Mouse (Mus musculus): ENCODE measurements around the gene Cmbl. TPM values are rescaled to one million over a fixed set of nuclear protein-coding genes. Genes with fewer than 3 reads are reported as not detected.

The Cmbl gene
- polyA plus RNA-seq, 1 experiment from 2014 or later: 1.3 TPM

DNA sequence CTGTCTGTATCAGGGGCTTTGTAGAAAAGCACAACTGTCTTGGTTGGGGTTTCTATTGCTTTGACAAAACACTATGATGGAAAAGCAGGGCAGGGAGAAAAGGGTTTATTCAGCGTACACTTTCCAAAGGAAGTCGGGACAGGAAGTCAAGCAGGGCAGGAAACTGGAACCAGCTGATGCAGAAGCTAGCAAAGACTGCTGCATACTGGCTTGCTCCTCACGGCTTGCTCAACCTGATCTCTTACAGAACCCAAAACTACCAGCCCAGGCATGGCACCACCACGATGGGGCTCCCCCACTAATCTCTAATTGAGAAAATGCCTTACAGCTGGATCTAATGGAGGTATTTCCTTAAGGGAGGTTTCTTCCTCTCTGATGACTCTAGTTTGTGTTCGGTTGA, 17.8 kb upstream of the Cmbl start:
- Histone ChIP-seq H3K9me3 (ENCODE audit: control insufficient read depth, low read length) (no peaks in the 10 kb centered on the region), H3K27me3 (ENCODE audit: control insufficient read depth, insufficient read depth, low read length) (no peaks in the 10 kb centered on the region), H3K27ac (ENCODE audit: low read depth, low read length) (no peak overlapping the region), H3K4me2 (replicated peaks; ENCODE audit: low read depth, low read length) (no peak overlapping the region), H3K4me3 (ENCODE audit: low read depth, low read length) (no peak overlapping the region), H3K9ac (ENCODE audit: low read depth, low read length) (no peak overlapping the region), H3K4me1 (replicated peaks; ENCODE audit: control insufficient read depth, insufficient read depth, low read length) (0 out of 2 replicates have a peak, but pooled peaks cover under 1% of the 10 kb centered on the region), H3K36me3 (ENCODE audit: control insufficient read depth, insufficient read depth, low read length) (no peaks in the 10 kb centered on the region)
- DNase-seq (ENCODE audit: low spot score) (no peak), ATAC-seq (ENCODE audit: low FRiP score) (no peak)
- 71% methylated on average over 5 of the region's 5 CpGs for WGBS

- WGBS: 91% methylated on average over 4 of the region's 4 CpGs
- Histone ChIP-seq H3K27ac (ENCODE audit: low read depth, low read length) (no peak overlapping the region), H3K9me3 (ENCODE audit: control insufficient read depth, low read length) (no peaks in the 10 kb centered on the region), H3K4me2 (replicated peaks; ENCODE audit: low read depth, low read length) (no peak overlapping the region), H3K27me3 (ENCODE audit: control insufficient read depth, insufficient read depth, low read length) (no peaks in the 10 kb centered on the region), H3K36me3 (ENCODE audit: control insufficient read depth, insufficient read depth, low read length) (no peaks in the 10 kb centered on the region), H3K9ac (ENCODE audit: low read depth, low read length) (no peak overlapping the region), H3K4me1 (replicated peaks; ENCODE audit: control insufficient read depth, insufficient read depth, low read length) (no peaks in the 10 kb centered on the region), H3K4me3 (ENCODE audit: low read depth, low read length) (no peak overlapping the region)
- DNase-seq (ENCODE audit: low spot score) (no peak), ATAC-seq (ENCODE audit: low FRiP score) (no peak)
Measured at GRCm38 (mm10) chr15:31550381-31550780, 14.8 kb upstream of the Cmbl start.

DNA sequence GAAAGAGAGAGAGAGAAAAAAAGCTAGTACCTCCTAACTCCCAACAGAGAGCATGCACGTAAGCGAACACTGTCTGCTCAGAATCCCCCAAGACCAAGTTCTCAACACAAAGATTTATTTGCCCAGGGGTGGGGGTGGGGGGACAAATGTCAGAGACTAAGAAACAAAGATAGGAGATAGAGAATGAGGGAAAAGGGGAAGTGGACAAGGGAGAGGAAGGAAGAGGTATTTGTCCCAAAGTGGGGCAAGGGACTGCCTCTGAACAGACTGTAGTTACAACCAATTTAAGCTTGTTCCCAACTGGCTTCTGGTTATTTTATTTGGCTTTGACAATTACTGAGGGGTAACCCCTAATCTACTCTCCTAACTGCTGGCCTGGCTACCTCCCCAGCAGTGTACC, 10.3 kb upstream of the Cmbl start:
- whole genome bisulfite sequencing: 92% methylated on average over 2 of the region's 2 CpGs
- no peaks in the 10 kb centered on the region for H3K36me3 ChIP-seq (ENCODE audit: control insufficient read depth, insufficient read depth, low read length)
- no peak for DNase-seq (ENCODE audit: low spot score)

GRCm38 (mm10) chr15:31561390-31561789, 3.8 kb upstream of the Cmbl start:
- no peaks in the 10 kb centered on the region for H3K9me3 ChIP-seq (ENCODE audit: control insufficient read depth, low read length)
- H3K4me1 ChIP-seq (replicated peaks; ENCODE audit: control insufficient read depth, insufficient read depth, low read length): no peaks in the 10 kb centered on the region
- DNase-seq (ENCODE audit: low spot score) (no peak), ATAC-seq (ENCODE audit: low FRiP score) (no peak)
- no peak overlapping the region for H3K9ac ChIP-seq (ENCODE audit: low read depth, low read length)
- H3K27ac ChIP-seq (ENCODE audit: low read depth, low read length): no peak overlapping the region
- no peak overlapping the region for H3K4me2 ChIP-seq (replicated peaks; ENCODE audit: low read depth, low read length)
- H3K27me3 ChIP-seq (ENCODE audit: control insufficient read depth, insufficient read depth, low read length): no peaks in the 10 kb centered on the region
- 66% methylated on average over 6 of the region's 6 CpGs for WGBS
- H3K36me3 ChIP-seq (ENCODE audit: control insufficient read depth, insufficient read depth, low read length): no peaks in the 10 kb centered on the region
- no peak overlapping the region for H3K4me3 ChIP-seq (ENCODE audit: low read depth, low read length)

More for the DNA sequence above, 10.3 kb upstream of the Cmbl start:
- ATAC-seq (ENCODE audit: low FRiP score): no peak
- Histone ChIP-seq H3K27me3 (ENCODE audit: control insufficient read depth, insufficient read depth, low read length) (no peaks in the 10 kb centered on the region), H3K4me3 (ENCODE audit: low read depth, low read length) (no peak overlapping the region), H3K9ac (ENCODE audit: low read depth, low read length) (no peak overlapping the region), H3K4me1 (replicated peaks; ENCODE audit: control insufficient read depth, insufficient read depth, low read length) (no peaks in the 10 kb centered on the region), H3K9me3 (ENCODE audit: control insufficient read depth, low read length) (no peaks in the 10 kb centered on the region), H3K27ac (ENCODE audit: low read depth, low read length) (no peak overlapping the region), H3K4me2 (replicated peaks; ENCODE audit: low read depth, low read length) (no peak overlapping the region)

DNA sequence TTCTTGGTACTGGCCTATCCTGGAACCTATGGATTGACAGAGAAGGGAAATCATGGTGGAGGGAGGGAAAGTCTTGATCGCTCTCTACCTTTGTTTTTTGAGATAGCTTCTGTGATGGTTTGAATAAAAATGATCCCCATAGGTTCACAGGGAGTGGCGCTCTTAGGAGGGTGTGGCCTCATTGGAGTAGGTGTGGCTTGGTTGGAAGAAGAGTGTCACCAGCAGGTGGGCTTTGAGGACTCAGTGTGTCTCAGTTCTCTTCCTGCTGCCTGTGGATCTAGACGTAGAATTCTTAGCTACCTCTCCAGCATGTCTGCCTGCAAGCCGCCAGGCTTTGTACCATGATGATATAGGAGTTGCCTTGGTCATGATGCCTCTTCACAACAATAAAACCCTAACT, 3.2 kb upstream of the Cmbl start:
- no peaks in the 10 kb centered on the region for H3K27me3 ChIP-seq (ENCODE audit: control insufficient read depth, insufficient read depth, low read length)
- DNase-seq (ENCODE audit: low spot score): no peak
- H3K4me2 ChIP-seq (replicated peaks; ENCODE audit: low read depth, low read length): no peak overlapping the region
- 93% methylated on average over 4 of the region's 4 CpGs for WGBS
- no peak overlapping the region for H3K9ac ChIP-seq (ENCODE audit: low read depth, low read length)
- H3K4me1 ChIP-seq (replicated peaks; ENCODE audit: control insufficient read depth, insufficient read depth, low read length): no peaks in the 10 kb centered on the region
- H3K4me3 ChIP-seq (ENCODE audit: low read depth, low read length): no peak overlapping the region
- no peaks in the 10 kb centered on the region for H3K9me3 ChIP-seq (ENCODE audit: control insufficient read depth, low read length)
- H3K36me3 ChIP-seq (ENCODE audit: control insufficient read depth, insufficient read depth, low read length): no peaks in the 10 kb centered on the region
- no peak for ATAC-seq (ENCODE audit: low FRiP score)
- H3K27ac ChIP-seq (ENCODE audit: low read depth, low read length): no peak overlapping the region

DNA sequence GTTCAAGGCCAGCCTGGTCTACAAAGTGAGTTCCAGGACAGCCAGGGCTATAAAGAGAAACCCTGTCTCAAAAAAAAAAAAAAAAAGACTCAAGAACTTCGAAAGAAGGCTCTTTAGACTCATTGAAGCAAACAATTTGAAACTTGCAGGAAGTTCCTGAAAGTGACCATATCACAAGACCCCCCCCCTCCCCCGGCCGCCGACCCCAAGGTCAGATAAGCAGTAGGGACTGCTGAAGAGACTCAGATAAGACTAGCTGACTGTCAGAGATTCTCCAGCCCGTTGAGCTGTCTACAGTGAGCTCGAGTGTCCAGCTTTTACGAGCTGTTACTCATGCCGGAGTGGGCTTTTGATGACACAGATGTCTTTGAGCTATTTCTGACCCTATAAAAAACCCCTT, 2.3 kb upstream of the Cmbl start:
- Histone ChIP-seq H3K9me3 (ENCODE audit: control insufficient read depth, low read length) (no peaks in the 10 kb centered on the region), H3K27me3 (ENCODE audit: control insufficient read depth, insufficient read depth, low read length) (no peaks in the 10 kb centered on the region), H3K4me2 (replicated peaks; ENCODE audit: low read depth, low read length) (no peak overlapping the region), H3K9ac (ENCODE audit: low read depth, low read length) (no peak overlapping the region), H3K27ac (ENCODE audit: low read depth, low read length) (no peak overlapping the region), H3K4me1 (replicated peaks; ENCODE audit: control insufficient read depth, insufficient read depth, low read length) (no peaks in the 10 kb centered on the region), H3K4me3 (ENCODE audit: low read depth, low read length) (no peak overlapping the region), H3K36me3 (ENCODE audit: control insufficient read depth, insufficient read depth, low read length) (no peaks in the 10 kb centered on the region)
- ATAC-seq (ENCODE audit: low FRiP score) (no peak), DNase-seq (ENCODE audit: low spot score) (no peak)
- 86% methylated on average over 8 of the region's 8 CpGs for WGBS

GRCm38 (mm10) chr15:31563577-31564546, 1.3 kb upstream of the Cmbl start:
- no peak for DNase-seq (ENCODE audit: low spot score)
- 72% methylated on average over 19 of the region's 19 CpGs for WGBS
- Histone ChIP-seq H3K4me3 (ENCODE audit: low read depth, low read length) (no peak overlapping the region), H3K27ac (ENCODE audit: low read depth, low read length) (no peak overlapping the region), H3K36me3 (ENCODE audit: control insufficient read depth, insufficient read depth, low read length) (no peaks in the 10 kb centered on the region), H3K9me3 (ENCODE audit: control insufficient read depth, low read length) (no peaks in the 10 kb centered on the region), H3K9ac (ENCODE audit: low read depth, low read length) (no peak overlapping the region), H3K4me1 (replicated peaks; ENCODE audit: control insufficient read depth, insufficient read depth, low read length) (0 out of 2 replicates have a peak, but pooled peaks cover 2% of the 10 kb centered on the region), H3K27me3 (ENCODE audit: control insufficient read depth, insufficient read depth, low read length) (no peaks in the 10 kb centered on the region), H3K4me2 (replicated peaks; ENCODE audit: low read depth, low read length) (no peak overlapping the region)
- no peak for ATAC-seq (ENCODE audit: low FRiP score)

DNA sequence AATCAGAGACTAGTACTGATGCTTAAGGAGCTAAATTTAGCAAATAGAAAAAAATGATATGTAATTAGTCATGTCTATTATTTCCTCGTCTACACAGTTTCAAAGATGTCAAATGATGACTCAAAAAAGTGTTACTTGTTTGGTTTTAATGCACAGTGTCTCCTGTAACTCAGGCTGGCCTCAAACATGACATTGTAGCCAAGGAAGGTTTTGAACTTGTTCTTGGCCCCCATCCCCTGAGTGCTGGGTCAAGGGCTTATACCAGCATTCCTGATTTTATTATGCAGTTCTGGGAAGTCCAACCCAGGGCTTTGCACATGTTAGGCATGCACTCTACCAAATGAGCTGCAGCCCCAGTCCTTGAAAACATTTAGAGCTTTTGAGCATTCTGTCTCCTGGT, 597 bp downstream of the Cmbl start:
- no peak for ATAC-seq (ENCODE audit: low FRiP score)
- 74% methylated on average over 1 of the region's 1 CpGs for WGBS
- Histone ChIP-seq H3K4me1 (replicated peaks; ENCODE audit: control insufficient read depth, insufficient read depth, low read length) (0 out of 2 replicates have a peak, but pooled peaks cover 2% of the 10 kb centered on the region), H3K27ac (ENCODE audit: low read depth, low read length) (no peak overlapping the region), H3K9ac (ENCODE audit: low read depth, low read length) (no peak overlapping the region), H3K4me2 (replicated peaks; ENCODE audit: low read depth, low read length) (no peak overlapping the region), H3K4me3 (ENCODE audit: low read depth, low read length) (no peak overlapping the region), H3K36me3 (ENCODE audit: control insufficient read depth, insufficient read depth, low read length) (no peaks in the 10 kb centered on the region), H3K9me3 (ENCODE audit: control insufficient read depth, low read length) (no peaks in the 10 kb centered on the region), H3K27me3 (ENCODE audit: control insufficient read depth, insufficient read depth, low read length) (no peaks in the 10 kb centered on the region)
- no peak for DNase-seq (ENCODE audit: low spot score)

DNA sequence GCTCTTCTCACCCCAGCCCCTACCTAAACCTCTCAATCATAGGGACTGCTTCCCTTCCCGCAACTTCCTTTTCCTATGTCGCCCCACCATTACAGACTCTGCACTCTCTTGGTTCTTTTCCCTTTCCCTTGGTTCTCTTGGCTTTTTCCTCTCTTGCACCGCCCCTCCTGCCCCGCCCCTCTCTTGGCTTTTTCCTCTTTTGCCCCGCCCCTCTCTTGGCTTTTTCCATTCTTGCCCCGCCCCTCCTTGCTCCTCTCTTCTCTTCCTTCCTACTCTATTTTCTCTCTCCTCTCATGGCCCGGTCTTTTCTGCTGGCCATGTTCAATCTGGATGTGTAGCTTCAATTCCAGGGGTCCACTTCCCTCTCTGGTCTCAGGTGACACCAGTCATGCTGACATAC, 2.2 kb downstream of the Cmbl start:
- ATAC-seq (ENCODE audit: low FRiP score) (no peak), DNase-seq (ENCODE audit: low spot score) (no peak)
- Histone ChIP-seq H3K9me3 (ENCODE audit: control insufficient read depth, low read length) (no peaks in the 10 kb centered on the region), H3K36me3 (ENCODE audit: control insufficient read depth, insufficient read depth, low read length) (no peaks in the 10 kb centered on the region), H3K4me1 (replicated peaks; ENCODE audit: control insufficient read depth, insufficient read depth, low read length) (0 out of 2 replicates have a peak, but pooled peaks cover 2% of the 10 kb centered on the region), H3K9ac (ENCODE audit: low read depth, low read length) (no peak overlapping the region), H3K4me2 (replicated peaks; ENCODE audit: low read depth, low read length) (no peak overlapping the region), H3K27me3 (ENCODE audit: control insufficient read depth, insufficient read depth, low read length) (no peaks in the 10 kb centered on the region), H3K4me3 (ENCODE audit: low read depth, low read length) (no peak overlapping the region), H3K27ac (ENCODE audit: low read depth, low read length) (no peak overlapping the region)
- WGBS: 68% methylated on average over 7 of the region's 7 CpGs

Data from hindbrain, embryonic 11.5 days (tissue).